Mouse (Mus musculus) olfactory bulb, adult 2 months (tissue): ENCODE measurements at regions not wholly inside any gene's neighbourhood (a gene's known extent, or its start where the extent isn't known, plus 50 kb on each side); places are given as distances from the start of the nearest gene placed in this dataset.

Experiments
- CTCF ChIP-seq: fragments of 200-500 bp; IDR thresholded peaks from 2 replicates; pipeline ENCODE4 v1.5.1; 2012; ENCODE audit warnings: low read depth, mild to moderate bottlenecking, low read length, moderate library complexity; ENCODE audit not compliant: insufficient read depth
- POLR2A ChIP-seq: fragments of 200-500 bp; IDR thresholded peaks from 2 replicates; pipeline ENCODE4 v1.6.1; 2012; ENCODE audit warnings: mild to moderate bottlenecking, low read depth, low read length, moderate library complexity; ENCODE audit not compliant: insufficient read depth

DNA sequence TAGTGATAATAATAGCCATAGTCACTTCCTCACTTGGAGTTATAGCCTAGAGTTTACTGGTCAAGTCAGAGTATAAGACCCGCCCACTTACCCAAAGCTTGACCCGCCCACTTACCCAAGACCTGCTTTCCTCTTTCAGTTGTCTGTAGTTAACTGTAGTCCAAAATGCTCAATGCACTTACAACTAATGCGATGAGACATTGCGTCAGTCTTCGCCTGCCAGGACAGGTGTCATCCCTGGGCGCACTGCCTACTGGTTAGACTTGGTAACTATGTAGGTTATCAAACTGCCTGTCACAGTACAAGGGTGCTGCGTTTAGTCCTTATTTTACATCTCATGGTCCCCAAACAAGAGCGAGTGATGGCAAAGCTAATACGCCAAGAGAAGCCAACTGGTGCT is 294.0 kb downstream of the Mtx2 start:
- no peak for TF ChIP-seq CTCF
- no peak for TF ChIP-seq POLR2A
